Comparison of ENCODE assay signal across 28 mouse cellular contexts in genomic region chr7:68296487-68296886, GRCm38 (mm10). TPM values are rescaled to one million over a fixed set of nuclear protein-coding genes. Genes with fewer than 3 reads are reported as not detected.
DNase-seq lines count a peak whose midpoint lies in the region; ATAC-seq lines count a peak whose summit lies in the region.
"Had no signal": no experiment of that assay in that cellular context is flagged by ENCODE, and none has a peak within 500 bp of the region (broad histone marks: within the 10 kb centered on the region; RNA-seq: fewer than 3 reads in every experiment).

No protein-coding gene starts in this region.

- ATAC-seq in megakaryocyte, adult 5-6 weeks (ENCODE audit: poor library complexity, severe bottlenecking) = no peak
- ATAC-seq: activated CD4-positive, CD25-positive, alpha-beta regulatory T cell, adult 4 months; CD4-positive, CD25-positive, alpha-beta regulatory T cell, adult 4 months; forebrain, embryonic 14.5 days; forebrain, embryonic 16.5 days; Patski had no signal

- H3K4me1 ChIP-seq in megakaryocyte, embryonic 14.5 days = peaks cover 16% of the 10 kb centered on the region
- H3K4me1 ChIP-seq in midbrain, embryonic 10.5 days = no peaks in the 10 kb centered on the region
- H3K4me1 ChIP-seq: forebrain, embryonic 12.5 days had no signal

- H3K36me3 ChIP-seq in megakaryocyte, embryonic 14.5 days (replicated peaks; ENCODE audit: low read length) = no peaks in the 10 kb centered on the region
- no peaks in the 10 kb centered on the region for H3K36me3 ChIP-seq in midbrain, embryonic 10.5 days
- H3K36me3 ChIP-seq: embryonic facial prominence, embryonic 13.5 days; embryonic facial prominence, embryonic 15.5 days; forebrain, embryonic 10.5 days; forebrain, embryonic 12.5 days; G1E had no signal

- 90% methylated on average over 5 of the region's 5 CpGs for WGBS in midbrain, embryonic 10.5 days

- peak; percentile 64 for DNase-seq in induced T-regulatory cell, adult 2 months (ENCODE audit: low read depth)
- DNase-seq in spleen, postnatal 10 days (ENCODE audit: low spot score in 2 of 2) = no peak
- DNase-seq in midbrain, embryonic 10.5 days (ENCODE audit: low spot score) = no peak
- DNase-seq: adrenal gland, adult 8-10 months; adrenal gland, postnatal 14 days; adrenal gland, postnatal 36 days; B cell, adult 2 months; cerebellum, adult 11-12 months; cerebellum, adult 2 months; cerebellum, adult 9-10 months; cerebellum, postnatal 10 days; cerebellum, postnatal 25 days; embryo, embryonic 11 days had no signal

- H3K27ac ChIP-seq in midbrain, embryonic 10.5 days (replicated peaks) = no peak overlapping the region
- H3K27ac ChIP-seq: embryonic facial prominence, embryonic 13.5 days; embryonic facial prominence, embryonic 15.5 days; forebrain, embryonic 10.5 days; forebrain, embryonic 12.5 days had no signal

- peak overlapping the region; percentile 14 for H3K4me3 ChIP-seq in megakaryocyte, embryonic 14.5 days (replicated peaks)
- no peak overlapping the region for H3K4me3 ChIP-seq in midbrain, embryonic 10.5 days
- H3K4me3 ChIP-seq: embryonic facial prominence, embryonic 13.5 days; embryonic facial prominence, embryonic 15.5 days; erythroblast, embryonic 14.5 days; forebrain, embryonic 10.5 days; forebrain, embryonic 12.5 days had no signal

- H3K9me3 ChIP-seq in megakaryocyte, embryonic 14.5 days = no peaks in the 10 kb centered on the region
- no peaks in the 10 kb centered on the region for H3K9me3 ChIP-seq in midbrain, embryonic 10.5 days (replicated peaks)
- H3K9me3 ChIP-seq: embryonic facial prominence, embryonic 13.5 days; embryonic facial prominence, embryonic 15.5 days; forebrain, embryonic 10.5 days; forebrain, embryonic 12.5 days had no signal

- H3K27me3 ChIP-seq in megakaryocyte, embryonic 14.5 days (replicated peaks) = no peaks in the 10 kb centered on the region
- H3K27me3 ChIP-seq in midbrain, embryonic 10.5 days (ENCODE audit: low read depth, poor library complexity, severe bottlenecking) = no peaks in the 10 kb centered on the region
- H3K27me3 ChIP-seq: CH12.LX; embryonic facial prominence, embryonic 13.5 days; embryonic facial prominence, embryonic 15.5 days; forebrain, embryonic 12.5 days; Patski had no signal

RNA-seq across cellular contexts. Expression of gene Fam169b, which starts 22.8 kb away (rescaled TPM):
- 0.86 TPM in 1 of 2 replicates, not detected in the other for polyA plus RNA-seq in megakaryocyte, embryonic 14.5 days (2012; ENCODE audit: insufficient read depth, low replicate concordance)
- 0.18 and 0.98 TPM in 2 replicates for total RNA-seq in megakaryocyte, adult 5-6 weeks (2015)
- 0.04 and 0.61 TPM in 2 replicates for total RNA-seq in megakaryocyte, adult 5-6 weeks (2017)
- polyA plus RNA-seq in midbrain, embryonic 10.5 days (2016; fragmentation: Nextera tagmentation; extraction: Ambion mirVana) = 0.26 and 0.30 TPM in 2 replicates
- polyA plus RNA-seq: erythroblast, embryonic 14.5 days; forebrain, embryonic 16.5 days; G1E had no signal

RNA-seq across cellular contexts. Expression of gene Pgpep1l, which starts 32.5 kb away (rescaled TPM):
- not detected in 2 replicates for polyA plus RNA-seq in megakaryocyte, embryonic 14.5 days (2012; ENCODE audit: insufficient read depth, low replicate concordance)
- total RNA-seq in megakaryocyte, adult 5-6 weeks (2015) = not detected in 2 replicates
- total RNA-seq in megakaryocyte, adult 5-6 weeks (2017) = not detected in 2 replicates
- polyA plus RNA-seq in midbrain, embryonic 10.5 days (2016; fragmentation: Nextera tagmentation; extraction: Ambion mirVana) = not detected in 2 replicates
- total RNA-seq: adrenal gland, postnatal 14 days; adrenal gland, postnatal 36 days; CH12.LX; G1E had no signal
- polyA plus RNA-seq: embryonic facial prominence, embryonic 11.5 days; embryonic facial prominence, embryonic 15.5 days; erythroblast, embryonic 14.5 days; forebrain, embryonic 10.5 days; forebrain, embryonic 12.5 days; forebrain, embryonic 14.5 days; forebrain, embryonic 16.5 days; Patski had no signal
